Mouse (Mus musculus) heart, postnatal 10 days (tissue): ENCODE measurements around the gene Srrm2. TPM values are rescaled to one million over a fixed set of nuclear protein-coding genes. Genes with fewer than 3 reads are reported as not detected.

Experiments used
- DNase-seq, 2 experiments: peaks; one replicate each; pipeline ENCODE4 v3.0.0; 2021
- intact Hi-C: fragments of 180-260 bp; cut with DNase I; formaldehyde crosslinking; loops from one replicate; pipeline ENCODE4 v1.15.1; 2025
- microRNA-seq, 2 experiments: library from miRNA; unstranded; fragments of <30 nt; microRNA quantifications; one replicate each; pipeline ENCODE4 v1.2.0; 2022
- total RNA-seq, 2 experiments: library from RNA; stranded (reverse); gene quantifications; 2 replicates each; pipeline ENCODE4 v1.2.3; 2021

Srrm2 gene
- total RNA-seq, 2 experiments from 2014 or later: 230 to 231 TPM

DNA sequence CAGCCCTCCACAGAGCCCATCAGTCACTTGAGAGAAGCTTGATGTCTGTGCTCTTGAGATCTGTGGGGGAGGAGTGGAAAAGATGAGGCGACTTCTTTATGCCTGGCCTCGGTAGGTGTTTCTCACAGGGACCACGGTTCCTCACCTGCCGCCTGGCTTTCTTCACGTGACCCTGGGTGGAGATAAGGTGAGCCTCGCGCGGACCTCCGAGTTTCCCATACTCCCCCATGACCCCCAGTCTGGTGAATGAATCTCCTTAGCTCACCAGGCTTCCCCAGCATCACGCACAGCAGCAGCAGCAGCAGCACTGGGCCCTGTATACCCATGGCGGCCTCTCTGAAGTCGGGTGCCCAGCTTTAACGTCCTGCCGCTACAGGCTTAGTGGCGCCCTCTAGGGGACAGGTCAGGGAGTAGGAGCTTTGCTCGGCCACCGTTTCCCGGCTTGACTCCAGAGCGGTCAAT is 53.5 kb downstream of the Srrm2 start, which contains the start of the genes Prss32 and Prss41:
Prss32 (plus strand) TSS at position 44 of the 462 bp plus-strand sequence.
Prss41 (minus strand) TSS at position 361 of the 462 bp plus-strand sequence.
- DNase-seq: peak in 1 of 2 experiments; percentile 59
- intact Hi-C loops: loop anchor here (2.0 kb wide), 1 partner anchor 69 kb away; no protein-coding TSS in a partner anchor

GRCm38 (mm10) chr17:23850028-23850427 is 59.7 kb downstream of the Srrm2 start:
- DNase-seq: no peak
- intact Hi-C loops: loop anchor here (5.0 kb wide), 1 partner anchor 103 kb away; the partner anchor contains the start of gene Kremen2

- peak; percentile 56 to 79 for DNase-seq
- intact Hi-C loops: loop anchor here (1.0 to 5.0 kb wide), 2 partner anchors 104 to 109 kb away; partner anchors contain the start of gene Kremen2
Measured at GRCm38 (mm10) chr17:23850853-23851749, 60.8 kb downstream of the Srrm2 start.

- intact Hi-C loops: loop anchor here (5.0 kb wide), 1 partner anchor 106 kb away; the partner anchor contains the start of gene Kremen2
- peak; percentile 40 to 71 for DNase-seq
Measured at GRCm38 (mm10) chr17:23853292-23853691, 63.0 kb downstream of the Srrm2 start.

- DNase-seq: peak in 1 of 2 experiments; percentile 14
- intact Hi-C loops: loop anchor here (5.0 kb wide), 1 partner anchor 107 kb away; the partner anchor contains the start of gene Kremen2
Measured at GRCm38 (mm10) chr17:23854229-23854765, 64.0 kb downstream of the Srrm2 start.

- intact Hi-C loops: no loop called here
Measured at GRCm38 (mm10) chr17:23857193-23857592, 66.9 kb downstream of the Srrm2 start.

DNA sequence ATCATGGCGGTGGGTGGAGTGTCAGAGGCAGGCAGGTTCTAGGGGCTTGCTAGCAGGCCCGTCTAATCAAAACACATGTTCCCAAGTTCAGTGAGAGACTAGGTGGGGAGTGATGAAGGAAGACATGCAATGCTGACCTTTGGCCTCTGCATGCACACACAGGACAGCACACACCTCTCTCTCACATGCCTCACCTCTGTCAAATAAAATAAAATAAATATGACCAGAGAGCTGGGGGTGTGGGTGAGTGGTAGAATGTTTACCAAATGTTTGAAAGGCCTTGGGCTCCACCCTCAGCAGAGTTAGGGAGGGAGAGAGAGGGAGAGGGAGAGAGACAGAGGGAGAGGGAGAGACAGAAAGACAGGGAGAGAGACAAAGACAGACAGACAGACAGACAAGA is 67.6 kb downstream of the Srrm2 start:
- DNase-seq: no peak
- intact Hi-C loops: no loop called here

More at GRCm38 (mm10) chr17:23857193-23857592, 66.9 kb downstream of the Srrm2 start:
- no peak for DNase-seq

- intact Hi-C loops: no loop called here
- no peak for DNase-seq
Measured at GRCm38 (mm10) chr17:23862926-23863325, 72.6 kb downstream of the Srrm2 start.

GRCm38 (mm10) chr17:23867756-23868155 is 77.4 kb downstream of the Srrm2 start, which contains the start of gene Prss21:
TSS of gene Prss21 (plus strand) at chr17:23868056.
- intact Hi-C loops: no loop called here
- DNase-seq: no peak

DNA sequence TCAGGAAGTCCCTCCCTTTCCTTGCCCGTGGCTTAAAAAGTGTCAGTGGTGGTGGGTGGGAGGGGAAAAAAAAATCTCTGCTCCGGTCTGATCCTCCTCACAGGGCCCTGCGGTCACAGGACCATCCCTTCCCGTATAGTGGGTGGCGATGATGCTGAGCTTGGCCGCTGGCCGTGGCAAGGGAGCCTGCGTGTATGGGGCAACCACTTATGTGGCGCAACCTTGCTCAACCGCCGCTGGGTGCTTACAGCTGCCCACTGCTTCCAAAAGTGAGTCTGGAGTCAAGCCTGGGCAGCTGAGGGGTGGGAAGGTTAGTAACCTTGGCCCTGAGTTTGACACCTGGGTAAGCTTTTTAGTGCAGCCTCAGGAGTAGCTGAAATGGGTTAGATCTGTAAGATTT is 78.2 kb downstream of the Srrm2 start:
- intact Hi-C loops: no loop called here
- DNase-seq: no peak

Small RNA genes within 50 kb of the gene (microRNA-seq; reads per million reads assigned to microRNA genes)
- 0.95 to 1.7 reads per million in 2 experiments for gene Mir5125

Other genes with a start within 250 kb of the Srrm2 start
- gene Zfp213, start 226.3 kb upstream of the Srrm2 start, total RNA-seq: 1 to 10 TPM; 5.4 to 7.1 TPM
- 10 to 100 TPM in 1 of 2 experiments, 1 to 10 TPM in 1; 8.5 to 10.0 TPM for gene Zfp13, start 191.0 kb upstream of the Srrm2 start, total RNA-seq
- not detected for gene Zscan10, start 189.7 kb upstream of the Srrm2 start, total RNA-seq
- gene Mmp25, start 145.3 kb upstream of the Srrm2 start, total RNA-seq: under 1 TPM; 0.55 to 0.69 TPM
- gene Bicdl2, start 130.0 kb upstream of the Srrm2 start, total RNA-seq: not detected
- gene Hcfc1r1, start 116.9 kb upstream of the Srrm2 start, total RNA-seq: 100 to 1,000 TPM; 218 to 220 TPM
- 10 to 100 TPM; 21.0 to 21.1 TPM for gene Thoc6, start 116.7 kb upstream of the Srrm2 start, total RNA-seq
- gene Tnfrsf12a, start 113.1 kb upstream of the Srrm2 start, total RNA-seq: 100 to 1,000 TPM; 138 to 142 TPM
- not detected for gene Cldn6, start 111.3 kb upstream of the Srrm2 start, total RNA-seq
- gene Cldn9, start 106.5 kb upstream of the Srrm2 start, total RNA-seq: not detected
- not detected for gene 1520401A03Rik, start 67.7 kb upstream of the Srrm2 start, total RNA-seq
- gene Pkmyt1, start 64.2 kb upstream of the Srrm2 start, total RNA-seq: 1 to 10 TPM; 7.7 to 9.3 TPM
- 10 to 100 TPM; 17.5 to 22.0 TPM for gene Paqr4, start 49.7 kb upstream of the Srrm2 start, total RNA-seq
- not detected for gene Kremen2, start 44.7 kb upstream of the Srrm2 start, total RNA-seq
- 10 to 100 TPM; 31.2 to 32.1 TPM for gene Flywch1, start 18.9 kb upstream of the Srrm2 start, total RNA-seq
- gene Flywch2, start 4.5 kb upstream of the Srrm2 start, total RNA-seq: 1 to 10 TPM; 2.3 to 2.4 TPM
- gene Elob, start 38.6 kb downstream of the Srrm2 start, total RNA-seq: 100 to 1,000 TPM; 379 to 407 TPM
- gene Prss33, start 45.5 kb downstream of the Srrm2 start, total RNA-seq: not detected
- not detected for gene Prss32, start 53.3 kb downstream of the Srrm2 start, total RNA-seq
- not detected for gene Prss41, start 53.6 kb downstream of the Srrm2 start, total RNA-seq
- not detected for gene Prss21, start 77.5 kb downstream of the Srrm2 start, total RNA-seq
- not detected for gene Dcpp1, start 90.3 kb downstream of the Srrm2 start, total RNA-seq
- not detected for gene Dcpp2, start 90.3 kb downstream of the Srrm2 start, total RNA-seq
- not detected for gene Dcpp3, start 126.9 kb downstream of the Srrm2 start, total RNA-seq
- not detected for gene Sbp, start 151.1 kb downstream of the Srrm2 start, total RNA-seq
- not detected for gene Sbpl, start 164.7 kb downstream of the Srrm2 start, total RNA-seq
- gene Prss30, start 190.0 kb downstream of the Srrm2 start, total RNA-seq: not detected
- gene Prss22, start 207.6 kb downstream of the Srrm2 start, total RNA-seq: not detected
- gene Prss27, start 247.6 kb downstream of the Srrm2 start, total RNA-seq: not detected